Mouse (Mus musculus): ENCODE results near the gene Fgf10.

The Fgf10 gene

GRCm38 (mm10) chr13:118718396-118718795, 48.8 kb downstream of the Fgf10 start:
- DNase-seq, result no peak

GRCm38 (mm10) chr13:118721668-118722067, 52.1 kb downstream of the Fgf10 start:
- DNase-seq, result no peak

GRCm38 (mm10) chr13:118731850-118732552, 62.4 kb downstream of the Fgf10 start:
- no peak for DNase-seq

GRCm38 (mm10) chr13:118739854-118740411, 70.3 kb downstream of the Fgf10 start:
- no peak for DNase-seq

- no peak for DNase-seq
Measured at GRCm38 (mm10) chr13:118742788-118743187, 73.2 kb downstream of the Fgf10 start.

GRCm38 (mm10) chr13:118744806-118745205, 75.2 kb downstream of the Fgf10 start:
- no peak for DNase-seq

- no peak for DNase-seq
Measured at GRCm38 (mm10) chr13:118746427-118746826, 76.8 kb downstream of the Fgf10 start.

GRCm38 (mm10) chr13:118754024-118754423, 84.4 kb downstream of the Fgf10 start:
- no peak for DNase-seq

- no peak for DNase-seq
Measured at GRCm38 (mm10) chr13:118759021-118759420, 89.4 kb downstream of the Fgf10 start.

GRCm38 (mm10) chr13:118762982-118763381, 93.4 kb downstream of the Fgf10 start:
- no peak for DNase-seq

GRCm38 (mm10) chr13:118772188-118772587, 102.6 kb downstream of the Fgf10 start:
- no peak for DNase-seq

- no peak for DNase-seq
Measured at GRCm38 (mm10) chr13:118775148-118775547, 105.6 kb downstream of the Fgf10 start.

- no peak for DNase-seq
Measured at GRCm38 (mm10) chr13:118779161-118779560, 109.6 kb downstream of the Fgf10 start.

GRCm38 (mm10) chr13:118791753-118792152, 122.2 kb downstream of the Fgf10 start:
- DNase-seq, result peak; percentile 16

GRCm38 (mm10) chr13:118792198-118792597, 122.6 kb downstream of the Fgf10 start:
- DNase-seq, result peak; percentile 40

- DNase-seq, result peak; percentile 57
Measured at GRCm38 (mm10) chr13:118800176-118800575, 130.6 kb downstream of the Fgf10 start.

- DNase-seq, result no peak
Measured at GRCm38 (mm10) chr13:118806662-118807061, 137.1 kb downstream of the Fgf10 start.

GRCm38 (mm10) chr13:118819785-118820184, 150.2 kb downstream of the Fgf10 start:
- no peak for DNase-seq

GRCm38 (mm10) chr13:118823113-118823512, 153.5 kb downstream of the Fgf10 start:
- no peak for DNase-seq

GRCm38 (mm10) chr13:118825102-118825501, 155.5 kb downstream of the Fgf10 start:
- DNase-seq, result no peak

GRCm38 (mm10) chr13:118828604-118829381, 159.2 kb downstream of the Fgf10 start:
- no peak for DNase-seq

GRCm38 (mm10) chr13:118834021-118834420, 164.4 kb downstream of the Fgf10 start:
- no peak for DNase-seq

GRCm38 (mm10) chr13:118835078-118835477, 165.5 kb downstream of the Fgf10 start:
- DNase-seq, result no peak
